Mouse (Mus musculus) cerebellum, adult 18-20 months (tissue): ENCODE results near the gene Vmn1r7.
"Not testable (repeated sequence)": the region's sequence is repeated elsewhere in the genome, so short reads cannot be mapped to it uniquely, and the experiment has no call there.

Experiments
- DNase-seq, 2 experiments: peaks; one replicate each; pipeline ENCODE4 v3.0.0; 2021

The Vmn1r7 gene

DNA sequence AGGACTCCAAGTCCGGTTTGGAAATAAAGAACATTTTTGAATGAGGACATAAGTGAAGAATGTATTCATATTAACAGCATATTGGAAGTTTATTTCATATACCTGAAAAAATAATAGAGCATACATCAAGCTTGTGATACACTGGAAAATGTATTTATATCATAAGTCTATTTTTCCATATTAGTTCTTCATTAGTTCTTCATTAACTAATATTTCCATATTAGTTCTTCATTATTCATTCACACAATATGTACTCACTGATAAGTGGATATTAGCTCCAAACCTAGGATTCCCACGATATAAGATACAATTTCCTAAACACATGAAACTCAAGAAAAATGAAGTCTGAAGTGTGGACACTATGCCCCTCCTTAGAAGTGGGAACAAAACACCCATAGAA, at the start of gene Vmn1r7:
TSS of gene Vmn1r7 (minus strand) at position 101 of the 400 bp plus-strand sequence.
- not testable (repeated sequence) for DNase-seq

DNA sequence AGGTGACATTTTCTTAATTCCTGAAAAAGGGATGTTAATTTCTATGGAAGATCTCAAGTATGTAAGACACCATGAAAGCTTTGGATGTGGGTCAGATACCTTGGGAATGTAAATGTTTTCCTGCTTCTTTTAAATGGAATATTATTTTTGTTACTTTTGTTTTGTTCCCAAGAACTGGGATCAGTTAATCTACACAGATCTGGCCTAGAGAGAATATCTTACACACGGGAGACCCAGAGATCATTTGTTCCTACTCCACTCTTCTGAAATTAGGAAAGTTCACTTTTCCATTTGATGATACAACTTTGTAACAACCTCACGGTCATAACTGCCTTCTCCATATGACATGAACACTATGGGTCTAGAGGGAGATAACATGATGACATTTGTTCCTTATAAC, 41.4 kb upstream of the Vmn1r7 start, which contains the start of gene Vmn1r9:
TSS of gene Vmn1r9 (plus strand) at position 301 of the 400 bp plus-strand sequence.
- no peak for DNase-seq

DNA sequence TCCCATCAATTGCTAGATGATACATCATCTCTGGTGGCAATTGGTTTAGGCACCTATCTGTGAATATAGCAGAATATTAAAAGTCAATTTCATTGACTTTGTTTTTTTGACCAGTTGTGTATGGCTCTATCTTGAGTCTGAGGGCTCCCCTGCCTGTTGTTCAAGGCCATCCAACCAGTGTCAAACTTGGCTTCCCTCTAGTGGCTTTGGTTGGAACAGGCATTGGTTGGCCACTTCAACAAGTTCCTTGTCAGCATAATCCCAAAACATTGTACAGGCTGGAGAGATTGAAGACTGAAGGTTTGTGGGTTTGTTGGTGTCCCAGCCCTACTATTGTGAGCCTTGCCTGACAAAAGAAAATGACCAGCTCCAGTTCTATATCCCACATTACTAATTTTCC, 38.6 kb upstream of the Vmn1r7 start:
- DNase-seq = peak in 1 of 2 experiments; percentile 6

DNA sequence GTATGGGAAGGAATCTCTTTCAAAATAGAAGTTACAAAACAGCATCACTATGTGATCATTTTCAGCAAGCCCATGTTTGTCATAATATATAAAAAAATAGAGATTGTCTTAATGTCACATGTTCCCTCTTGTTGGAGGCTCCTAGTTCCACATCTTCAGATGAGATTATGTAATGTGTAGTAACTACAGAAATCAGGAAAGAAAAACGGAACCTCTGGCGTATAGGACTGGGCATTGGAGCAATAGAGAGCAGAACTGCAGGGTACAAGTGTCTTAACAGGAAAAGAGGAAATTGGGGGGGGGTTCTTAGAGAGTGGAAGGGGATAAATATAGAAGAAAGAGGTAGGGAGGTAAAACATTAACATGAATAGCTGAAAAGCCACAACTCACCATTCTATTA, 9.6 kb upstream of the Vmn1r7 start:
- no peak for DNase-seq

DNA sequence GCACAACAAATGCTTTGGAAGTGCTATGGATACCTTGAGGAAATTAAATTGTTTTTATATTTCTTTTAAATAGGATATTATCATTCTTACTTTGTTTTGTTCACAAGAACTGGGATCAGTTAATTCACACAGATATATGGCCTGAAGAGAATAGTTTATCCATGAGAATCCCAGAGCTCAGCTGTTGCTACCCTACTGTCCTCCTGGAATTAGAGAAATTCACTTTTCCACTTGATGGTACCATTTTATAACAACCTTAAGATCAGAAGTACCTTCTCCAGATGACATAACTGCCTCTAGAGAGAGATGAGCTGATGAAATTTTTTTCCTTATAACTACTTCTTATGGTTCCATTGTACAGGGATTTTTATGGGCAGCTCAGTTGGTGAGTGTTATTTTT, 6.9 kb upstream of the Vmn1r7 start, which contains the start of gene Vmn1r8:
TSS of gene Vmn1r8 (plus strand) at position 301 of the 400 bp plus-strand sequence.
- DNase-seq = no peak

DNA sequence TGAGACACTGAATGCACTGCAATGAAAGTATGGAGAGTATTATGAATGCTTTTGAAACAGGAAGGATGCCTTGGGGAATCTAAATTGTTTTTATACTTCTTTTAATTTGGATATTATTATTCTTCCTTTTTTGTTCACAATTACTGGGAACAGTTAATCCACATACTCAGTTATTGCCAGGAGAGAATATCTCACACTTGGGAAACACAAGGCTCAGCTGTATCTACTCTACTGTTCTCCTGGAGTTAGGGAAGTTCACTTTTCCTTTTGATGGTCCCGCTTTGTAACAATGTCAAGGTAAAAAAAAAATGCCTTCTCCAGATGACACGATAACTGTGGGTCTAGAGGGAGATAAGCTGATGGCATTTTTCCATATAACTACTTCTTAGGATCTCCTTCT, 28.2 kb downstream of the Vmn1r7 start, which contains the start of gene Vmn1r6:
TSS of gene Vmn1r6 (plus strand) at position 301 of the 400 bp plus-strand sequence.
- no peak for DNase-seq
